Mouse (Mus musculus): ENCODE data around the gene Ufd1. TPM values are rescaled to one million over a fixed set of nuclear protein-coding genes. Genes with fewer than 3 reads are reported as not detected.

Ufd1 gene
- total RNA-seq, 2 experiments from 2014 or later, result 81.2 to 112 TPM

- peak; percentile 79 for ATAC-seq (replicated peaks; ENCODE audit: low FRiP score, low TSS enrichment, poor library complexity, severe bottlenecking)
These were observed 66.0 kb downstream of the Ufd1 start for GRCm38 (mm10) chr16:18877386-18878090.

GRCm38 (mm10) chr16:18878091-18878720 is 66.6 kb downstream of the Ufd1 start:
- peak; percentile 33; the same call in 1 of the 2 replicates for ATAC-seq (replicated peaks; ENCODE audit: low FRiP score, low TSS enrichment, poor library complexity, severe bottlenecking)

- no peak for ATAC-seq (replicated peaks; ENCODE audit: low FRiP score, low TSS enrichment, poor library complexity, severe bottlenecking)
These were observed 72.5 kb downstream of the Ufd1 start for GRCm38 (mm10) chr16:18884044-18884443.

Other genes with a start within 250 kb of the Ufd1 start
- gene Tbx1, start 221.1 kb upstream of the Ufd1 start, total RNA-seq (2014; fragmentation: Nextera tagmentation), result not detected in 2 replicates
- not detected in 2 replicates for gene Tbx1, start 221.1 kb upstream of the Ufd1 start, total RNA-seq (2017)
- gene Gp1bb, start 189.4 kb upstream of the Ufd1 start, total RNA-seq (2014; fragmentation: Nextera tagmentation), result 0.72 and 0.87 TPM in 2 replicates
- gene Gp1bb, start 189.4 kb upstream of the Ufd1 start, total RNA-seq (2017), result 1.6 and 3.4 TPM in 2 replicates
- not detected in 2 replicates for gene Gm49601, start 185.4 kb upstream of the Ufd1 start, total RNA-seq (2014; fragmentation: Nextera tagmentation)
- gene Gm49601, start 185.4 kb upstream of the Ufd1 start, total RNA-seq (2017), result 0.80 TPM in 1 of 2 replicates, not detected in the other
- 0.64 TPM in 1 of 2 replicates, not detected in the other for gene Sept5, start 181.8 kb upstream of the Ufd1 start, total RNA-seq (2014; fragmentation: Nextera tagmentation)
- gene Sept5, start 181.8 kb upstream of the Ufd1 start, total RNA-seq (2017), result 0.09 TPM in 1 of 2 replicates, not detected in the other
- gene Cldn5, start 34.9 kb upstream of the Ufd1 start, total RNA-seq (2014; fragmentation: Nextera tagmentation), result not detected in 2 replicates
- gene Cldn5, start 34.9 kb upstream of the Ufd1 start, total RNA-seq (2017), result not detected in 2 replicates
- gene Cdc45, start 208 bp downstream of the Ufd1 start, total RNA-seq (2014; fragmentation: Nextera tagmentation), result 63.3 and 67.3 TPM in 2 replicates
- gene Cdc45, start 208 bp downstream of the Ufd1 start, total RNA-seq (2017), result 58.1 and 69.0 TPM in 2 replicates
- 42.7 and 71.2 TPM in 2 replicates for gene 2510002D24Rik, start 24.8 kb downstream of the Ufd1 start, total RNA-seq (2014; fragmentation: Nextera tagmentation)
- gene 2510002D24Rik, start 24.8 kb downstream of the Ufd1 start, total RNA-seq (2017), result 52.5 TPM in 2 replicates
- not detected in 2 replicates for gene Gm28539, start 24.8 kb downstream of the Ufd1 start, total RNA-seq (2014; fragmentation: Nextera tagmentation)
- not detected in 2 replicates for gene Gm28539, start 24.8 kb downstream of the Ufd1 start, total RNA-seq (2017)
- gene Mrpl40, start 65.1 kb downstream of the Ufd1 start, total RNA-seq (2014; fragmentation: Nextera tagmentation), result 86.0 and 101 TPM in 2 replicates
- gene Mrpl40, start 65.1 kb downstream of the Ufd1 start, total RNA-seq (2017), result 110 and 137 TPM in 2 replicates
- 47.6 and 77.4 TPM in 2 replicates for gene Hira, start 65.3 kb downstream of the Ufd1 start, total RNA-seq (2014; fragmentation: Nextera tagmentation)
- 47.7 and 71.4 TPM in 2 replicates for gene Hira, start 65.3 kb downstream of the Ufd1 start, total RNA-seq (2017)